Mouse (Mus musculus) layer of hippocampus, adult 11-12 months (tissue): Measurements from ENCODE around the gene Btbd16.

Source experiments
- DNase-seq: peaks from one replicate; pipeline ENCODE4 v3.0.0; 2022; ENCODE audit warnings: low spot score

Gene Btbd16

DNA sequence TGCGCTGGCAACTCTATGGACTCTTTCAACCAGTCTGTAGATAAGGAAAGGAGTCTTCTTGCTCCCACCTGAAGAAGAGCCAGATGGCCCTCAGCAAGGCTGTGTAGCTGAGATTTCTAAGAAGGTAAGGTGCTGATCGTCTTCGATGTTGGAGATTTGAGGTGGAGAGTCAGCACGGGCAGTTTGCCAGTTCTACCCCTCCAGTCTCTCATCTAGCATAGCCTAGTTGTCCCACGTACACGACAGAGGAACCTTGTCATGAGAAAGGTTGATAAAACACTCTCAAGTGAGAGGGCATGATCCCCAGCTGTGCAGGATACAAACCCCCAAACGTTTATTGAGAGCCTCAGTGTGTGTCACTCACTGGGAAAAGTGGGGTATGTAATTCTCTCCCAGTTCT lies 90.8 kb downstream of the Btbd16 start:
- DNase-seq: no peak

DNA sequence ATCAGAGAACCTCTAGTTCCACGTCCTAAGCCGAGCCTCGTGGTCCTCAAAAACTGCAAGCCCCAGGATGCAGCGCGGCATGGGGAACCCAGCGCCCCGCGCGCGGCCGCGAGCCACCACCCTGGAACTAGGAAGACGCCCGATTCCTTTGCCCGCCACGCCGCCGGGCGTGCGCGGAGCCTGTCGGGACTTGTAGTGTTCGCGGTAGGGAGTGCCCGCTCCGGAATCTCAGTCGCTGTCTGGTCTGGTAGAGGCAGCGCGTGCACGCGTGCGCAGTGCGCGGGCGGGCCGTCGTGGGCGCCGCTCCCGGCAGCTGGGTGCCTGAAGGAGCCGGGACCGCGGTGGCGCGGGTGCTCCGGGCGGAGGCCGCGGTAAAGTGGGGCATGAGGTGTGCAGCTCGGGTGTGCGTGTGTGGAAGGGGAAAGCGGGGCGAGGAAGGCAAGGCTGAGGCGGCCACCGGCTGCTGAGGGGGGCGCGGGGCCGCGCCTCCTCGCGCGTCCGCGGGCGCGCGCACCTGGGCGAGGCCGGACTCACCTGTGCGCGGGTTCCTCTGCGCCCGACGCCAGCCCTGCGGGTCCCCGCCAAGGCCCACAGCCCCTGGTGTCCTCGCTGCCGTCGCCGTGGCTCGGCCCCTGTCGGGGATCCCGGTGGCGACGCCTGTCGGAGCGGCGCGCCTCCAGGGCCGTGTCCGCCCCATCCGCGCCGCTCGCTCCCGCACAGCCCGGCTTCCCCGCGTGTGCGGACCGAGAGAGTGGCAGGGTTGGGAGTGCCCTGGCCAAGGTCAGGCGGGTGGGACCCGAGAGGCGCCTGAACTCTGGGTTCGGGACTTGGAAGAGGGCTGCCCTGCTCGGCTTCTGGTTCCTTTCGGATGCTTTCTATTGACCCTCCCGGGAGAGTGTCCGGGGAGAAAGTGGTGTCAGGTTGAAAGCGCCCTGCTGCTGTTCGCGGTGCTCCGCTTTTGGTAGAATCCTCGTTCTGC lies 92.0 kb downstream of the Btbd16 start, which contains the start of gene Plekha1:
TSS of gene Plekha1 (plus strand) at position 144 of the 979 bp plus-strand sequence.
- DNase-seq: peak; percentile 99

DNA sequence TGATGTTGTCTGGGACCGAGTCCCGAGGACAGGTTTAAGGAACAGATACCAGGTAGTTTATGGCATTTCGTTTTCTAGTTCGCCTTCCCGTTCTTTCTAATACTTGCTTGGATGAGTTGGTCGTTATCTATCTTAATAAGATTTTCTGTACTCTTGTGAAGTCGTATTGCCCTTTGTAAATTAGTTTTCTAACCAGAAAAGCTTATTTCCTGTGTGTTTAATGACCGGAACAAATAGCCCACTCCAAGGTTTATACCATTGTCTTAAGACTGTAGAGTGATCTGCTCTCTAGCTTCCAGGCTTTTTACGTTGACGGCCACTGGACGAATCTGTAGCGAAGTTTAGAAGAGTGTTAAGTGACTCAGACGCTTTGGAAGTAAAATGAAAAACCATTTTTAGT lies 92.8 kb downstream of the Btbd16 start:
- no peak for DNase-seq

DNA sequence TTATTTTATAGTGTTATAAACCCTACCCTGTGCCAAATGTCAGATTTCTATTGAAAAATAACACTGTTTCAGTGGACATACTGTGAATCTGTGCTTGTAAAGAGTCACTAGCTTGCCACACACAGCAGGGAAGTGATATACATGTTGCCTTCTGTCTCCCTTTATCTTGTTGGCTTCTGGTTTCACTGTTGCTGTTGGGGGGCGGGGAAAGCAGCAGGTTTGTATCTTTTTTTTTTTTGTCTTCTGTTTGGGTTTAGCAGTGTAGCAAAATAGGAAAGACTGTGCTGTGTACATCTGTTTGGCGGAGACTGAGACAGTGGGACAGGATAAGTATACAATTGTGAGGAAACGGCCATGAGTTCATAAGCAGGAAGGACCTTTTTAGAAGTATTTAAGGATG lies 93.4 kb downstream of the Btbd16 start:
- DNase-seq: no peak
